Mouse (Mus musculus) CH12.LX (cell line): Measurements from ENCODE around the gene Pias4. TPM values are rescaled to one million over a fixed set of nuclear protein-coding genes. Genes with fewer than 3 reads are reported as not detected.

Experiments used
- DNase-seq: peaks from one replicate; pipeline ENCODE4 v3.0.0-alpha.2; 2013; ENCODE audit errors: extremely low read depth
- H3K27ac ChIP-seq: 2 replicates; pipeline ENCODE4 v1.5.1; 2012; ENCODE audit warnings: low read depth, mild to moderate bottlenecking, control low read depth, moderate library complexity; ENCODE audit not compliant: insufficient read depth
- H3K27me3 ChIP-seq: replicated peaks from 2 replicates; pipeline ENCODE3; 2012; ENCODE audit warnings: inconsistent platforms
- H3K36me3 ChIP-seq, 2 experiments: replicated peaks in 1 of 2; 2 replicates each; pipeline versions ENCODE3 to v1.6.1; 2012; ENCODE audit warnings: inconsistent platforms in 1 of 2, low read length in 1 of 2, mild to moderate bottlenecking in 1 of 2, mixed read lengths in 1 of 2, moderate library complexity in 1 of 2; ENCODE audit not compliant: control insufficient read depth in 1 of 2, insufficient read depth in 1 of 2
- H3K4me1 ChIP-seq, 2 experiments: 2 replicates each; pipeline ENCODE4 v1.6.1; 2012; ENCODE audit warnings: inconsistent platforms in 1 of 2, moderate library complexity in 1 of 2; ENCODE audit not compliant: insufficient read depth in 2 of 2, control insufficient read depth in 1 of 2
- H3K4me2 ChIP-seq: 2 replicates; pipeline ENCODE4 v1.6.1; 2012; ENCODE audit warnings: low read depth, mild to moderate bottlenecking, control low read depth; ENCODE audit not compliant: poor library complexity, insufficient read depth, severe bottlenecking
- H3K4me3 ChIP-seq, 3 experiments: fragments of 150-350 bp in 1 of 3; sonication (generic) in 1 of 3; replicated peaks in 1 of 3; 2 replicates each; pipeline versions ENCODE3 to v1.5.1; 2011 to 2012; ENCODE audit warnings: low read depth in 2 of 3, low read length in 2 of 3, mild to moderate bottlenecking in 2 of 3, moderate library complexity in 2 of 3, control low read depth in 1 of 3, improper control_type of control experiment in 1 of 3, inconsistent platforms in 1 of 3, mixed read lengths in 1 of 3; ENCODE audit not compliant: poor library complexity in 1 of 3
- H3K79me2 ChIP-seq: replicated peaks from 2 replicates; pipeline ENCODE4 v1.6.1; 2012; ENCODE audit warnings: mild to moderate bottlenecking, moderate library complexity; ENCODE audit not compliant: control insufficient read depth, poor library complexity, insufficient read depth, severe bottlenecking; ENCODE audit errors: extremely low read depth
- H3K9ac ChIP-seq: 2 replicates; pipeline ENCODE4 v1.6.1; 2012; ENCODE audit warnings: low read depth, mild to moderate bottlenecking, control low read depth, moderate library complexity; ENCODE audit not compliant: insufficient read depth
- H3K9me3 ChIP-seq: replicated peaks from 2 replicates; pipeline ENCODE3; 2012; ENCODE audit warnings: low read length, inconsistent platforms, mixed read lengths
- CHD2 ChIP-seq: IDR thresholded peaks from 2 replicates; pipeline ENCODE4 v1.6.1; 2011; ENCODE audit warnings: low read length, improper control_type of control experiment
- CTCF ChIP-seq, 2 experiments: IDR thresholded peaks in 1 of 2; conservative IDR thresholded peaks in 1 of 2; 2 replicates each; pipeline ENCODE4 v1.5.1; 2011 to 2012; ENCODE audit warnings: low read depth in 2 of 2, low read length in 2 of 2, improper control_type of control experiment in 1 of 2, inconsistent platforms in 1 of 2, mild to moderate bottlenecking in 1 of 2, moderate library complexity in 1 of 2
- E2F4 ChIP-seq: IDR thresholded peaks from 2 replicates; pipeline ENCODE4 v1.6.1; 2011; ENCODE audit warnings: low read depth, low read length, improper control_type of control experiment; ENCODE audit not compliant: insufficient replicate concordance
- EP300 ChIP-seq: IDR thresholded peaks from 2 replicates; pipeline ENCODE4 v1.6.1; 2011; ENCODE audit warnings: low read length, improper control_type of control experiment
- HCFC1 ChIP-seq: IDR thresholded peaks from 2 replicates; pipeline ENCODE4 v1.6.1; 2012; ENCODE audit warnings: low read depth, mild to moderate bottlenecking, inconsistent platforms, low read length, improper control_type of control experiment
- IRF4 ChIP-seq: IDR thresholded peaks from 2 replicates; pipeline ENCODE4 v1.6.1; 2014; ENCODE audit warnings: low read depth, mild to moderate bottlenecking, inconsistent platforms, low read length, improper control_type of control experiment
- JUN ChIP-seq: IDR thresholded peaks from 2 replicates; pipeline ENCODE4 v1.6.1; 2011; ENCODE audit warnings: low read depth, mild to moderate bottlenecking, low read length, improper control_type of control experiment, moderate library complexity; ENCODE audit not compliant: insufficient read depth
- KAT2A ChIP-seq: IDR thresholded peaks from 2 replicates; pipeline ENCODE4 v1.6.1; 2012; ENCODE audit warnings: low read length, improper control_type of control experiment, inconsistent platforms; ENCODE audit not compliant: insufficient replicate concordance
- MAFK ChIP-seq: IDR thresholded peaks from 2 replicates; pipeline ENCODE4 v1.6.1; 2011; ENCODE audit warnings: low read length, improper control_type of control experiment; ENCODE audit not compliant: insufficient replicate concordance
- MAX ChIP-seq: IDR thresholded peaks from 2 replicates; pipeline ENCODE4 v1.6.1; 2011; ENCODE audit warnings: low read length, improper control_type of control experiment
- MAZ ChIP-seq: IDR thresholded peaks from 2 replicates; pipeline ENCODE4 v1.6.1; 2012; ENCODE audit warnings: low read depth, mild to moderate bottlenecking, inconsistent platforms, low read length, improper control_type of control experiment, moderate library complexity
- MXI1 ChIP-seq: IDR thresholded peaks from 2 replicates; pipeline ENCODE4 v1.6.1; 2011; ENCODE audit warnings: mild to moderate bottlenecking, low read depth, low read length, improper control_type of control experiment
- MYC ChIP-seq: IDR thresholded peaks from 2 replicates; pipeline ENCODE4 v1.6.1; 2011; ENCODE audit warnings: low read depth, mild to moderate bottlenecking, improper control_type of control experiment, low read length
- NELFE ChIP-seq: IDR thresholded peaks from 2 replicates; pipeline ENCODE4 v1.6.1; 2011; ENCODE audit warnings: low read depth, low read length, improper control_type of control experiment
- PAX5 ChIP-seq: IDR thresholded peaks from 2 replicates; pipeline ENCODE4 v1.6.1; 2012; ENCODE audit warnings: low read length, inconsistent platforms, mixed read lengths
- POLR2A ChIP-seq: IDR thresholded peaks from 2 replicates; pipeline ENCODE4 v1.6.1; 2011; ENCODE audit warnings: low read depth, mild to moderate bottlenecking, improper control_type of control experiment, low read length
- SIN3A ChIP-seq: IDR thresholded peaks from 2 replicates; pipeline ENCODE4 v1.6.1; 2012; ENCODE audit warnings: low read length, improper control_type of control experiment, inconsistent platforms
- TCF12 ChIP-seq: IDR thresholded peaks from 2 replicates; pipeline ENCODE4 v1.6.1; 2014; ENCODE audit warnings: low read depth, mild to moderate bottlenecking, inconsistent platforms, low read length, improper control_type of control experiment
- UBTF ChIP-seq: IDR thresholded peaks from 2 replicates; pipeline ENCODE4 v1.6.1; 2012; ENCODE audit warnings: low read depth, mild to moderate bottlenecking, inconsistent platforms, low read length, improper control_type of control experiment, moderate library complexity
- USF2 ChIP-seq: conservative IDR thresholded peaks from 2 replicates; pipeline ENCODE4 v1.6.1; 2011; ENCODE audit warnings: low read depth, low read length, improper control_type of control experiment
- dilution Hi-C: fragments of 300-500 bp; cut with MboI; formaldehyde crosslinking; loops from 2 replicates; pipeline ENCODE4 v1.14.3; 2020; ENCODE audit warnings: low sequenced_read_pairs; ENCODE audit not compliant: extremely low pct_unique_long_range_greater_than_20kb, extremely low pct_ligation_motif_present
- in situ Hi-C: fragments of 300-500 bp; cut with MboI; formaldehyde crosslinking; loops from 3 replicates; pipeline ENCODE4 v1.14.3; 2019; ENCODE audit warnings: low sequenced_read_pairs, low pct_ligation_motif_present, low pct_unique_long_range_greater_than_20kb, mixed read lengths
- polyA plus RNA-seq: library from polyadenylated mRNA; unstranded; fragments of >175 nt; gene quantifications from 2 replicates; pipeline ENCODE4 v1.2.1, GENCODE M21; 2012; ENCODE audit warnings: low read depth; ENCODE audit not compliant: insufficient read length
- total RNA-seq, 2 experiments: library from RNA; depleted of rRNA; stranded (reverse); fragments of 300-350 nt in 1 of 2; fragments of >200 nt in 1 of 2; gene quantifications; 2 replicates each; pipeline ENCODE4 v1.2.3; 2012 to 2014

The Pias4 gene
- total and polyA plus RNA-seq, 3 experiments, result 15.3 to 33.5 (median 26.6) TPM

GRCm38 (mm10) chr10:81168087-81168431, 336 bp upstream of the Pias4 start:
- Histone ChIP-seq H3K9me3 (no peaks in the 10 kb centered on the region), H3K9ac (peak overlapping the region; percentile 55), H3K36me3 (peaks cover 7 to 28% of the 10 kb centered on the region in 2 experiments), H3K27me3 (no peaks in the 10 kb centered on the region), H3K79me2 (peaks cover 33% of the 10 kb centered on the region), H3K4me1 (peaks cover 16 to 47% of the 10 kb centered on the region in 2 experiments), H3K4me3 (peak overlapping the region; percentile 65 to 86 (median 80)), H3K27ac (peak overlapping the region; percentile 61; the same call in 1 of the 2 replicates), H3K4me2 (peak overlapping the region; percentile 84)
- in situ Hi-C loops, result loop anchor here (10.0 kb wide), 1 partner anchor 243 kb away; no protein-coding TSS in a partner anchor
- no peak for DNase-seq
- dilution Hi-C loops, result no loop called here
- TF ChIP-seq SIN3A, result no peak
- TF ChIP-seq TCF12, result no peak
- TF ChIP-seq JUN, result no peak
- no peak for TF ChIP-seq POLR2A
- TF ChIP-seq UBTF, result no peak
- no peak for TF ChIP-seq CTCF (conservative IDR thresholded peaks at IDR 0.05 in 1 of 2, IDR thresholded peaks at IDR 0.05 in 1 of 2; ENCODE audit: low read depth in 2 of 2, low read length in 2 of 2)
- no peak for TF ChIP-seq NELFE
- TF ChIP-seq MAZ, result no peak
- TF ChIP-seq MXI1, result no peak
- no peak for TF ChIP-seq USF2
- TF ChIP-seq EP300, result no peak
- no peak for TF ChIP-seq MAX
- no peak for TF ChIP-seq PAX5

GRCm38 (mm10) chr10:81165118-81165517, 2.6 kb downstream of the Pias4 start:
- H3K4me2 ChIP-seq, result no peak overlapping the region
- dilution Hi-C loops (no loop called here), in situ Hi-C loops (loop anchor here (10.0 kb wide), 1 partner anchor 240 kb away; no protein-coding TSS in a partner anchor)
- no peak for TF ChIP-seq KAT2A
- no peak for TF ChIP-seq UBTF
- TF ChIP-seq MYC, result no peak
- TF ChIP-seq MAFK, result no peak
- TF ChIP-seq MAZ, result no peak
- TF ChIP-seq MXI1, result no peak
- TF ChIP-seq HCFC1, result no peak
- TF ChIP-seq E2F4, result no peak
- TF ChIP-seq CHD2, result no peak
- TF ChIP-seq IRF4, result no peak
- peaks cover 22 to 51% of the 10 kb centered on the region in 2 experiments for H3K36me3 ChIP-seq
- H3K79me2 ChIP-seq, result peaks cover 41% of the 10 kb centered on the region
- H3K9me3 ChIP-seq, result no peaks in the 10 kb centered on the region
- no peak for DNase-seq
- no peaks in the 10 kb centered on the region for H3K27me3 ChIP-seq
- no peak overlapping the region for H3K4me3 ChIP-seq
- peaks cover 35 to 74% of the 10 kb centered on the region in 2 experiments for H3K4me1 ChIP-seq
- no peak overlapping the region for H3K9ac ChIP-seq
- H3K27ac ChIP-seq, result no peak overlapping the region
